Mouse (Mus musculus): Measurements from ENCODE around the gene Sesn1. TPM values are rescaled to one million over a fixed set of nuclear protein-coding genes. Genes with fewer than 3 reads are reported as not detected.

Sesn1 gene
- total and polyA plus RNA-seq, 3 experiments: 9.1 to 49.3 (median 30.3) TPM

GRCm38 (mm10) chr10:41859820-41860219 is 50.1 kb downstream of the Sesn1 start:
- DNase-seq (ENCODE audit: low spot score) (no peak), ATAC-seq (ENCODE audit: extremely low read depth, insufficient number of reproducible peaks, low FRiP score, poor library complexity, severe bottlenecking) (no peak)
- Histone ChIP-seq H3K27me3 (ENCODE audit: insufficient read depth, low read length) (no peaks in the 10 kb centered on the region), H3K36me3 (replicated peaks) (peaks cover 3% of the 10 kb centered on the region), H3K4me3 (ENCODE audit: low read depth, low read length) (no peak overlapping the region), H3K9me3 (replicated peaks) (no peaks in the 10 kb centered on the region), H3K4me1 (ENCODE audit: insufficient read depth, low read depth, low read length) (peaks cover 23% of the 10 kb centered on the region)
- no peak for TF ChIP-seq GATA1 (IDR thresholded peaks at IDR 0.05; ENCODE audit: borderline replicate concordance, low read length)

GRCm38 (mm10) chr10:41860275-41860688 is 50.5 kb downstream of the Sesn1 start:
- no peak for ATAC-seq (ENCODE audit: extremely low read depth, insufficient number of reproducible peaks, low FRiP score, poor library complexity, severe bottlenecking)
- Histone ChIP-seq H3K9me3 (replicated peaks) (no peaks in the 10 kb centered on the region), H3K27me3 (ENCODE audit: insufficient read depth, low read length) (no peaks in the 10 kb centered on the region), H3K36me3 (replicated peaks) (peaks cover 3% of the 10 kb centered on the region), H3K4me3 (ENCODE audit: low read depth, low read length) (no peak overlapping the region), H3K4me1 (ENCODE audit: insufficient read depth, low read depth, low read length) (peaks cover 23% of the 10 kb centered on the region)
- TF ChIP-seq GATA2 (IDR thresholded peaks at IDR 0.05; ENCODE audit: borderline replicate concordance, low read depth, low read length) (no peak), POLR2AphosphoS5 (IDR thresholded peaks at IDR 0.05; ENCODE audit: insufficient replicate concordance, low read depth, low read length) (no peak), GATA1 (IDR thresholded peaks at IDR 0.05; ENCODE audit: borderline replicate concordance, low read length) (no peak), TAL1 (conservative IDR thresholded peaks at IDR 0.05; ENCODE audit: low read depth, low read length) (no peak), CTCF (IDR thresholded peaks at IDR 0.05; ENCODE audit: low read depth, low read length) (no peak)
- no peak for DNase-seq (ENCODE audit: low spot score)

GRCm38 (mm10) chr10:41863053-41863452 is 53.3 kb downstream of the Sesn1 start:
- Histone ChIP-seq H3K9me3 (replicated peaks) (no peaks in the 10 kb centered on the region), H3K27me3 (ENCODE audit: insufficient read depth, low read length) (no peaks in the 10 kb centered on the region), H3K36me3 (replicated peaks) (peaks cover 5% of the 10 kb centered on the region), H3K4me1 (ENCODE audit: insufficient read depth, low read depth, low read length) (peaks cover 25% of the 10 kb centered on the region), H3K4me3 (ENCODE audit: low read depth, low read length) (no peak overlapping the region)
- DNase-seq (ENCODE audit: low spot score) (no peak), ATAC-seq (ENCODE audit: extremely low read depth, insufficient number of reproducible peaks, low FRiP score, poor library complexity, severe bottlenecking) (no peak)
- TF ChIP-seq TAL1 (conservative IDR thresholded peaks at IDR 0.05; ENCODE audit: low read depth, low read length): no peak
- TF ChIP-seq CTCF (IDR thresholded peaks at IDR 0.05; ENCODE audit: low read depth, low read length): no peak
- no peak for TF ChIP-seq GATA1 (IDR thresholded peaks at IDR 0.05; ENCODE audit: borderline replicate concordance, low read length)
- TF ChIP-seq GATA2 (IDR thresholded peaks at IDR 0.05; ENCODE audit: borderline replicate concordance, low read depth, low read length): no peak
- TF ChIP-seq POLR2AphosphoS5 (IDR thresholded peaks at IDR 0.05; ENCODE audit: insufficient replicate concordance, low read depth, low read length): no peak

GRCm38 (mm10) chr10:41866069-41866837 is 56.5 kb downstream of the Sesn1 start:
- H3K27me3 ChIP-seq (ENCODE audit: insufficient read depth, low read length): no peaks in the 10 kb centered on the region
- peaks cover 2% of the 10 kb centered on the region for H3K36me3 ChIP-seq (replicated peaks)
- no peaks in the 10 kb centered on the region for H3K9me3 ChIP-seq (replicated peaks)
- no peak for TF ChIP-seq GATA2 (IDR thresholded peaks at IDR 0.05; ENCODE audit: borderline replicate concordance, low read depth, low read length)
- no peak for TF ChIP-seq TAL1 (conservative IDR thresholded peaks at IDR 0.05; ENCODE audit: low read depth, low read length)
- TF ChIP-seq POLR2AphosphoS5 (IDR thresholded peaks at IDR 0.05; ENCODE audit: insufficient replicate concordance, low read depth, low read length): no peak
- no peak for TF ChIP-seq GATA1 (IDR thresholded peaks at IDR 0.05; ENCODE audit: borderline replicate concordance, low read length)
- no peak for TF ChIP-seq CTCF (IDR thresholded peaks at IDR 0.05; ENCODE audit: low read depth, low read length)
- H3K4me1 ChIP-seq (ENCODE audit: insufficient read depth, low read depth, low read length): peaks cover 22% of the 10 kb centered on the region
- DNase-seq (ENCODE audit: low spot score) (no peak), ATAC-seq (ENCODE audit: extremely low read depth, insufficient number of reproducible peaks, low FRiP score, poor library complexity, severe bottlenecking) (no peak)
- H3K4me3 ChIP-seq (ENCODE audit: low read depth, low read length): no peak overlapping the region

GRCm38 (mm10) chr10:41866838-41867154 is 57.1 kb downstream of the Sesn1 start:
- Histone ChIP-seq H3K9me3 (replicated peaks) (no peaks in the 10 kb centered on the region), H3K4me3 (ENCODE audit: low read depth, low read length) (no peak overlapping the region), H3K4me1 (ENCODE audit: insufficient read depth, low read depth, low read length) (peaks cover 24% of the 10 kb centered on the region), H3K36me3 (replicated peaks) (peaks cover 2% of the 10 kb centered on the region), H3K27me3 (ENCODE audit: insufficient read depth, low read length) (no peaks in the 10 kb centered on the region)
- no peak for ATAC-seq (ENCODE audit: extremely low read depth, insufficient number of reproducible peaks, low FRiP score, poor library complexity, severe bottlenecking)
- no peak for DNase-seq (ENCODE audit: low spot score)
- TF ChIP-seq TAL1 (conservative IDR thresholded peaks at IDR 0.05; ENCODE audit: low read depth, low read length): no peak

GRCm38 (mm10) chr10:41867956-41868355 is 58.2 kb downstream of the Sesn1 start:
- no peak for DNase-seq (ENCODE audit: low spot score)

More at GRCm38 (mm10) chr10:41867956-41868355, 58.2 kb downstream of the Sesn1 start:
- H3K27me3 ChIP-seq (ENCODE audit: insufficient read depth, low read length): no peaks in the 10 kb centered on the region
- H3K36me3 ChIP-seq (replicated peaks): peaks cover 2% of the 10 kb centered on the region
- TF ChIP-seq GATA2 (IDR thresholded peaks at IDR 0.05; ENCODE audit: borderline replicate concordance, low read depth, low read length) (no peak), GATA1 (IDR thresholded peaks at IDR 0.05; ENCODE audit: borderline replicate concordance, low read length) (no peak), CTCF (IDR thresholded peaks at IDR 0.05; ENCODE audit: low read depth, low read length) (no peak), POLR2AphosphoS5 (IDR thresholded peaks at IDR 0.05; ENCODE audit: insufficient replicate concordance, low read depth, low read length) (no peak), TAL1 (conservative IDR thresholded peaks at IDR 0.05; ENCODE audit: low read depth, low read length) (no peak)
- H3K4me3 ChIP-seq (ENCODE audit: low read depth, low read length): no peak overlapping the region
- H3K9me3 ChIP-seq (replicated peaks): no peaks in the 10 kb centered on the region
- H3K4me1 ChIP-seq (ENCODE audit: insufficient read depth, low read depth, low read length): peaks cover 20% of the 10 kb centered on the region
- ATAC-seq (ENCODE audit: extremely low read depth, insufficient number of reproducible peaks, low FRiP score, poor library complexity, severe bottlenecking): no peak

Measured in G1E (cell line).